Mouse (Mus musculus) gastrocnemius, adult 2 months (tissue): ENCODE data around the gene Mapk1. TPM values are rescaled to one million over a fixed set of nuclear protein-coding genes. Genes with fewer than 3 reads are reported as not detected.
A peak's percentile ranks its signal among the peaks of the same experiment; 100 is the strongest.

Experiments
- DNase-seq: peaks from one replicate; pipeline ENCODE4 v3.0.0; 2022
- H3K27ac ChIP-seq: fragments of 200-600 bp; 2 replicates; pipeline ENCODE4 v1.8.1; 2022; ENCODE audit warnings: mild to moderate bottlenecking
- H3K4me3 ChIP-seq: fragments of 200-600 bp; 2 replicates; pipeline ENCODE4 v1.8.1; 2022; ENCODE audit warnings: mild to moderate bottlenecking, moderate library complexity
- CTCF ChIP-seq: fragments of 200-600 bp; IDR thresholded peaks from 2 replicates; pipeline ENCODE4 v1.8.1; 2022; ENCODE audit warnings: antibody characterized with exemption, mild to moderate bottlenecking, moderate library complexity
- intact Hi-C: fragments of 180-260 bp; cut with DNase I; formaldehyde crosslinking; loops from one replicate; pipeline ENCODE4 v1.15.1; 2025
- total RNA-seq, 2 experiments: library from RNA; stranded (reverse); gene quantifications; 2 replicates each; pipeline ENCODE4 v1.2.3; 2021

The Mapk1 gene
- total RNA-seq, 2 experiments from 2014 or later, result 92.3 to 112 TPM

GRCm38 (mm10) chr16:17070716-17071115, 87.5 kb downstream of the Mapk1 start:
- peak overlapping the region; percentile 89 for H3K4me3 ChIP-seq
- DNase-seq, result no peak
- H3K27ac ChIP-seq, result no peak overlapping the region; the same call in 1 of the 2 replicates
- TF ChIP-seq CTCF, result no peak
- intact Hi-C loops, result no loop called here

- intact Hi-C loops, result no loop called here
- DNase-seq, result no peak
Observed at GRCm38 (mm10) chr16:17073000-17073399, 89.8 kb downstream of the Mapk1 start.

GRCm38 (mm10) chr16:17076301-17076700, 93.1 kb downstream of the Mapk1 start:
- Histone ChIP-seq H3K27ac (no peak overlapping the region), H3K4me3 (no peak overlapping the region)
- intact Hi-C loops, result no loop called here
- DNase-seq, result no peak
- TF ChIP-seq CTCF, result 0 out of 2 replicates have a peak, but pooled peaks have one; percentile 3

More at GRCm38 (mm10) chr16:17073000-17073399, 89.8 kb downstream of the Mapk1 start:
- Histone ChIP-seq H3K4me3 (no peak overlapping the region), H3K27ac (no peak overlapping the region)
- no peak for TF ChIP-seq CTCF

GRCm38 (mm10) chr16:17076869-17077268, 93.7 kb downstream of the Mapk1 start:
- intact Hi-C loops, result no loop called here
- no peak for TF ChIP-seq CTCF
- DNase-seq, result no peak
- Histone ChIP-seq H3K4me3 (no peak overlapping the region), H3K27ac (no peak overlapping the region)

- no peak for TF ChIP-seq CTCF
- Histone ChIP-seq H3K4me3 (no peak overlapping the region), H3K27ac (no peak overlapping the region)
- intact Hi-C loops, result no loop called here
- DNase-seq, result no peak
Observed at GRCm38 (mm10) chr16:17078101-17078500, 94.9 kb downstream of the Mapk1 start.

GRCm38 (mm10) chr16:17082121-17082792, 99.1 kb downstream of the Mapk1 start:
- Histone ChIP-seq H3K27ac (no peak overlapping the region), H3K4me3 (no peak overlapping the region)
- no peak for TF ChIP-seq CTCF
- DNase-seq, result no peak
- intact Hi-C loops, result no loop called here

GRCm38 (mm10) chr16:17085636-17086035, 102.5 kb downstream of the Mapk1 start:
- H3K27ac ChIP-seq, result no peak overlapping the region
- intact Hi-C loops, result no loop called here
- H3K4me3 ChIP-seq, result no peak overlapping the region
- TF ChIP-seq CTCF, result no peak
- DNase-seq, result no peak

- no peak for DNase-seq
- Histone ChIP-seq H3K4me3 (no peak overlapping the region), H3K27ac (no peak overlapping the region)
- no peak for TF ChIP-seq CTCF
- intact Hi-C loops, result no loop called here
Observed at GRCm38 (mm10) chr16:17086241-17086640, 103.1 kb downstream of the Mapk1 start.

- no peak for TF ChIP-seq CTCF
- intact Hi-C loops, result no loop called here
- DNase-seq, result no peak
- H3K4me3 ChIP-seq, result no peak overlapping the region
- no peak overlapping the region for H3K27ac ChIP-seq
Observed at GRCm38 (mm10) chr16:17086669-17087193, 103.5 kb downstream of the Mapk1 start.

- Histone ChIP-seq H3K27ac (no peak overlapping the region), H3K4me3 (no peak overlapping the region)
- intact Hi-C loops, result no loop called here
- TF ChIP-seq CTCF, result 0 out of 2 replicates have a peak, but pooled peaks have one; percentile 3
- no peak for DNase-seq
Observed at GRCm38 (mm10) chr16:17088346-17088745, 105.2 kb downstream of the Mapk1 start.

- no peak for TF ChIP-seq CTCF
- Histone ChIP-seq H3K4me3 (no peak overlapping the region), H3K27ac (no peak overlapping the region)
- no peak for DNase-seq
- intact Hi-C loops, result no loop called here
Observed at GRCm38 (mm10) chr16:17096938-17097337, 113.8 kb downstream of the Mapk1 start.

Other genes starting within 250 kb of the Mapk1 start
- not detected for gene Spag6l, start 153.9 kb upstream of the Mapk1 start, total RNA-seq
- not detected for gene Igll1, start 119.4 kb upstream of the Mapk1 start, total RNA-seq
- gene Top3b, start 112.6 kb upstream of the Mapk1 start, total RNA-seq, result 10 to 100 TPM; 19.9 to 22.5 TPM
- gene Vpreb1, start 112.5 kb upstream of the Mapk1 start, total RNA-seq, result under 1 TPM in 1 of 2 experiments, not detected in 1; 0.42 TPM
- gene Ppm1f, start 86.9 kb upstream of the Mapk1 start, total RNA-seq, result 10 to 100 TPM in 1 of 2 experiments, 1 to 10 TPM in 1; 8.6 to 15.3 TPM
- gene Ypel1, start 86.3 kb downstream of the Mapk1 start, total RNA-seq, result 1 to 10 TPM in 1 of 2 experiments, under 1 TPM in 1; 0.43 to 1.5 TPM
- gene Ppil2, start 127.9 kb downstream of the Mapk1 start, total RNA-seq, result 10 to 100 TPM; 27.6 to 31.4 TPM
- not detected for gene 2610318N02Rik, start 141.8 kb downstream of the Mapk1 start, total RNA-seq
- 1 to 10 TPM; 4.3 to 8.0 TPM for gene Sdf2l1, start 149.0 kb downstream of the Mapk1 start, total RNA-seq
- under 1 TPM in 1 of 2 experiments, not detected in 1; 0.31 TPM for gene Ydjc, start 161.2 kb downstream of the Mapk1 start, total RNA-seq
- under 1 TPM in 1 of 2 experiments, not detected in 1; 0.11 TPM for gene Ccdc116, start 163.8 kb downstream of the Mapk1 start, total RNA-seq
- 100 to 1,000 TPM; 143 to 150 TPM for gene Ube2l3, start 219.3 kb downstream of the Mapk1 start, total RNA-seq
- under 1 TPM in 1 of 2 experiments, not detected in 1; 0.05 TPM for gene Rimbp3, start 225.2 kb downstream of the Mapk1 start, total RNA-seq